Mouse (Mus musculus) spleen, adult 2 months (tissue): ENCODE data around the gene Arhgap30. TPM values are rescaled to one million over a fixed set of nuclear protein-coding genes. Genes with fewer than 3 reads are reported as not detected.
A peak's percentile ranks its signal among the peaks of the same experiment; 100 is the strongest.

Experiments used
- DNase-seq, 2 experiments: peaks; one replicate each; pipeline versions ENCODE4 v3.0.0 to v3.0.0-alpha.2; 2012 to 2021; ENCODE audit warnings: low spot score in 2 of 2, low read depth in 1 of 2
- H3K27ac ChIP-seq: fragments of 200-500 bp; 2 replicates; pipeline ENCODE4 v1.5.1; 2012; ENCODE audit warnings: low read length, inconsistent platforms; ENCODE audit not compliant: insufficient read depth
- H3K27me3 ChIP-seq: fragments of 200-500 bp; 2 replicates; pipeline ENCODE4 v1.6.1; 2012; ENCODE audit warnings: mild to moderate bottlenecking, moderate library complexity, low read length, inconsistent platforms; ENCODE audit not compliant: control insufficient read depth, insufficient read depth
- H3K36me3 ChIP-seq: fragments of 200-500 bp; 2 replicates; pipeline ENCODE4 v1.6.1; 2012; ENCODE audit warnings: mild to moderate bottlenecking, low read length, inconsistent platforms; ENCODE audit not compliant: control insufficient read depth, insufficient read depth
- H3K4me1 ChIP-seq: fragments of 200-500 bp; 2 replicates; pipeline ENCODE4 v1.6.1; 2011; ENCODE audit warnings: inconsistent platforms; ENCODE audit not compliant: control insufficient read depth, insufficient read depth, insufficient read length
- H3K4me3 ChIP-seq: fragments of 200-500 bp; 2 replicates; pipeline ENCODE4 v1.5.1; 2011; ENCODE audit warnings: mild to moderate bottlenecking, inconsistent platforms; ENCODE audit not compliant: insufficient read depth, insufficient read length; ENCODE audit errors: extremely low read depth
- CTCF ChIP-seq: fragments of 200-500 bp; IDR thresholded peaks from 2 replicates; pipeline ENCODE4 v1.5.1; 2011; ENCODE audit warnings: mild to moderate bottlenecking, inconsistent platforms; ENCODE audit not compliant: insufficient read depth, insufficient read length, insufficient replicate concordance; ENCODE audit errors: extremely low read depth
- POLR2A ChIP-seq: fragments of 200-500 bp; IDR thresholded peaks from 2 replicates; pipeline ENCODE4 v1.6.1; 2011; ENCODE audit warnings: low read depth, low read length, inconsistent platforms
- WGBS: fragments of 180-500 bp; shearing (Covaris S2); methylation state at CpG from one replicate; pipeline ENCODE4 v1.1.7; 2018; 5-methylcytosine and 5-hydroxymethylcytosine counted together
- polyA plus RNA-seq: library from polyadenylated mRNA; depleted of rRNA; stranded (reverse); fragments of >200 nt; gene quantifications from 2 replicates; pipeline ENCODE4 v1.2.3, GENCODE M21; 2012

Gene Arhgap30
- polyA plus RNA-seq, 1 experiment = 79.5 TPM

GRCm38 (mm10) chr1:171375646-171376097 lies 13.1 kb upstream of the Arhgap30 start:
- Histone ChIP-seq H3K27me3 (no peaks in the 10 kb centered on the region), H3K27ac (no peak overlapping the region), H3K4me1 (peaks cover 3% of the 10 kb centered on the region; the same call in 1 of the 2 replicates), H3K36me3 (no peaks in the 10 kb centered on the region), H3K4me3 (no peak overlapping the region)
- TF ChIP-seq POLR2A = no peak
- TF ChIP-seq CTCF = no peak
- WGBS = 78% methylated on average over 9 of the region's 9 CpGs
- no peak for DNase-seq

GRCm38 (mm10) chr1:171378298-171378697 lies 10.5 kb upstream of the Arhgap30 start:
- Histone ChIP-seq H3K27ac (no peak overlapping the region), H3K36me3 (no peaks in the 10 kb centered on the region), H3K4me1 (peaks cover 10% of the 10 kb centered on the region; the same call in 1 of the 2 replicates), H3K27me3 (no peaks in the 10 kb centered on the region), H3K4me3 (no peak overlapping the region)
- WGBS = 94% methylated on average over 6 of the region's 6 CpGs
- TF ChIP-seq POLR2A = no peak
- DNase-seq = no peak

- H3K27ac ChIP-seq = no peak overlapping the region
- WGBS = 18% methylated on average over 31 of the region's 31 CpGs
- DNase-seq = peak; percentile 63 to 81
- peaks cover 10% of the 10 kb centered on the region; the same call in 1 of the 2 replicates for H3K4me1 ChIP-seq
- H3K4me3 ChIP-seq = peak overlapping the region; percentile 16; the same call in 1 of the 2 replicates
- no peaks in the 10 kb centered on the region for H3K27me3 ChIP-seq
- no peaks in the 10 kb centered on the region for H3K36me3 ChIP-seq
- TF ChIP-seq CTCF = peak; percentile 75; the same call in 1 of the 2 replicates
- no peak for TF ChIP-seq POLR2A
Measured at GRCm38 (mm10) chr1:171379935-171380599, 8.7 kb upstream of the Arhgap30 start.

GRCm38 (mm10) chr1:171382096-171382620 lies 6.6 kb upstream of the Arhgap30 start:
- H3K27ac ChIP-seq = 0 out of 2 replicates have a peak overlapping the region, but pooled peaks have one; percentile 26
- WGBS = 67% methylated on average over 11 of the region's 11 CpGs
- no peak for DNase-seq
- TF ChIP-seq CTCF = no peak
- no peak for TF ChIP-seq POLR2A
- no peaks in the 10 kb centered on the region for H3K36me3 ChIP-seq
- peaks cover 10% of the 10 kb centered on the region; the same call in 1 of the 2 replicates for H3K4me1 ChIP-seq
- H3K27me3 ChIP-seq = no peaks in the 10 kb centered on the region
- H3K4me3 ChIP-seq = no peak overlapping the region

- 83% methylated on average over 9 of the region's 9 CpGs for WGBS
- no peak for DNase-seq
- TF ChIP-seq CTCF = no peak
- TF ChIP-seq POLR2A = no peak
Measured at GRCm38 (mm10) chr1:171384361-171384760, 4.4 kb upstream of the Arhgap30 start.

GRCm38 (mm10) chr1:171385171-171385570 lies 3.6 kb upstream of the Arhgap30 start:
- Histone ChIP-seq H3K27ac (no peak overlapping the region), H3K36me3 (no peaks in the 10 kb centered on the region), H3K4me3 (no peak overlapping the region), H3K4me1 (peaks cover 13% of the 10 kb centered on the region; the same call in 1 of the 2 replicates), H3K27me3 (no peaks in the 10 kb centered on the region)
- 62% methylated on average over 9 of the region's 9 CpGs for WGBS
- DNase-seq = no peak
- TF ChIP-seq POLR2A = no peak
- TF ChIP-seq CTCF = no peak

More at GRCm38 (mm10) chr1:171384361-171384760, 4.4 kb upstream of the Arhgap30 start:
- peaks cover 14% of the 10 kb centered on the region; the same call in 1 of the 2 replicates for H3K4me1 ChIP-seq
- H3K4me3 ChIP-seq = no peak overlapping the region
- no peaks in the 10 kb centered on the region for H3K36me3 ChIP-seq
- H3K27me3 ChIP-seq = no peaks in the 10 kb centered on the region
- H3K27ac ChIP-seq = no peak overlapping the region
